Mouse (Mus musculus): ENCODE data around the gene Akr1cl.
"Not testable (repeated sequence)": the region's sequence is repeated elsewhere in the genome, so short reads cannot be mapped to it uniquely, and the experiment has no call there.

GRCm38 (mm10) chr1:65050952-65051351, 18.4 kb upstream of the Akr1cl start, which contains the start of gene Cryge:
- TF ChIP-seq CTCF, EP300 (IDR thresholded peaks at IDR 0.05; ENCODE audit: low read depth): not testable (repeated sequence)
